Mouse (Mus musculus) lung, adult 2 months (tissue): ENCODE measurements at regions not wholly inside any gene's neighbourhood (a gene's known extent, or its start where the extent isn't known, plus 50 kb on each side); places are given as distances from the start of the nearest gene placed in this dataset.

Source experiments
- DNase-seq: peaks from one replicate; pipeline ENCODE4 v3.0.0; 2022
- H3K4me1 ChIP-seq: fragments of 200-500 bp; 2 replicates; pipeline ENCODE4 v1.6.1; 2011; ENCODE audit warnings: low read length; ENCODE audit not compliant: control insufficient read depth, insufficient read depth
- H3K4me3 ChIP-seq: fragments of 200-500 bp; replicated peaks from 2 replicates; pipeline ENCODE3; 2011; ENCODE audit warnings: low read depth, mild to moderate bottlenecking, control low read depth, low read length; ENCODE audit errors: extremely low read depth
- CTCF ChIP-seq: fragments of 200-500 bp; IDR thresholded peaks from 2 replicates; pipeline ENCODE4 v1.5.1; 2011; ENCODE audit warnings: mild to moderate bottlenecking, low read length, control low read depth; ENCODE audit not compliant: insufficient read depth
- POLR2A ChIP-seq: fragments of 200-500 bp; IDR thresholded peaks from 2 replicates; pipeline ENCODE4 v1.6.1; 2011; ENCODE audit warnings: low read depth, mild to moderate bottlenecking, control low read depth, low read length, borderline replicate concordance; ENCODE audit errors: extremely low read depth
- WGBS: fragments of 180-500 bp; shearing (Covaris S2); methylation state at CpG from one replicate; pipeline ENCODE4 v1.1.7; 2018; 5-methylcytosine and 5-hydroxymethylcytosine counted together

GRCm38 (mm10) chr13:39309758-39310157 is 349.1 kb upstream of the Slc35b3 start:
- TF ChIP-seq CTCF: no peak
- Histone ChIP-seq H3K4me3 (no peak overlapping the region), H3K4me1 (no peaks in the 10 kb centered on the region)
- 93% methylated on average over 5 of the region's 5 CpGs for WGBS
- no peak for DNase-seq

GRCm38 (mm10) chr13:39307845-39308244 is 347.2 kb upstream of the Slc35b3 start:
- TF ChIP-seq CTCF (no peak), POLR2A (no peak)
- no peak for DNase-seq
- H3K4me3 ChIP-seq: no peak overlapping the region
- WGBS: 69% methylated on average over 9 of the region's 9 CpGs
- H3K4me1 ChIP-seq: no peaks in the 10 kb centered on the region

GRCm38 (mm10) chr13:39306851-39307250 is 346.2 kb upstream of the Slc35b3 start:
- Histone ChIP-seq H3K4me1 (no peaks in the 10 kb centered on the region), H3K4me3 (no peak overlapping the region)
- TF ChIP-seq CTCF: no peak
- no peak for TF ChIP-seq POLR2A
- no peak for DNase-seq
- WGBS: 67% methylated on average over 3 of the region's 3 CpGs

- WGBS: 58% methylated on average over 6 of the region's 6 CpGs
These were observed 336.5 kb upstream of the Slc35b3 start for GRCm38 (mm10) chr13:39297129-39297528.

GRCm38 (mm10) chr13:39290216-39290960 is 329.7 kb upstream of the Slc35b3 start:
- 55% methylated on average over 5 of the region's 6 CpGs for WGBS
- H3K4me1 ChIP-seq: no peaks in the 10 kb centered on the region
- DNase-seq: no peak

More at GRCm38 (mm10) chr13:39297129-39297528, 336.5 kb upstream of the Slc35b3 start:
- DNase-seq: no peak
- TF ChIP-seq CTCF: no peak
- no peak for TF ChIP-seq POLR2A
- Histone ChIP-seq H3K4me3 (no peak overlapping the region), H3K4me1 (no peaks in the 10 kb centered on the region)

GRCm38 (mm10) chr13:39282272-39282671 is 321.6 kb upstream of the Slc35b3 start:
- Histone ChIP-seq H3K4me3 (no peak overlapping the region), H3K4me1 (no peaks in the 10 kb centered on the region)
- TF ChIP-seq CTCF: no peak
- TF ChIP-seq POLR2A: no peak
- DNase-seq: no peak
- 94% methylated on average over 2 of the region's 2 CpGs for WGBS

More at GRCm38 (mm10) chr13:39290216-39290960, 329.7 kb upstream of the Slc35b3 start:
- no peak overlapping the region for H3K4me3 ChIP-seq
- TF ChIP-seq CTCF (no peak), POLR2A (no peak)

GRCm38 (mm10) chr13:39278101-39278500 is 317.4 kb upstream of the Slc35b3 start:
- Histone ChIP-seq H3K4me1 (no peaks in the 10 kb centered on the region), H3K4me3 (no peak overlapping the region)
- no peak for DNase-seq
- TF ChIP-seq POLR2A: no peak
- no peak for TF ChIP-seq CTCF
- WGBS: 76% methylated on average over 1 of the region's 1 CpGs

GRCm38 (mm10) chr13:39266024-39266423 is 305.3 kb upstream of the Slc35b3 start:
- 64% methylated on average over 5 of the region's 5 CpGs for WGBS
- TF ChIP-seq POLR2A (no peak), CTCF (no peak)
- Histone ChIP-seq H3K4me1 (no peaks in the 10 kb centered on the region), H3K4me3 (no peak overlapping the region)
- no peak for DNase-seq

- Histone ChIP-seq H3K4me1 (no peaks in the 10 kb centered on the region), H3K4me3 (no peak overlapping the region)
- DNase-seq: no peak
- WGBS: 32% methylated on average over 3 of the region's 3 CpGs
- no peak for TF ChIP-seq POLR2A
- no peak for TF ChIP-seq CTCF
These were observed 296.0 kb upstream of the Slc35b3 start for GRCm38 (mm10) chr13:39256708-39257107.

- TF ChIP-seq POLR2A (no peak), CTCF (no peak)
- 63% methylated on average over 3 of the region's 3 CpGs for WGBS
These were observed 294.7 kb upstream of the Slc35b3 start for GRCm38 (mm10) chr13:39255338-39255737.

GRCm38 (mm10) chr13:39252591-39252990 is 291.9 kb upstream of the Slc35b3 start:
- H3K4me3 ChIP-seq: no peak overlapping the region
- no peak for DNase-seq
- TF ChIP-seq POLR2A: no peak
- no peak for TF ChIP-seq CTCF
- no peaks in the 10 kb centered on the region for H3K4me1 ChIP-seq
- WGBS: 92% methylated on average over 3 of the region's 3 CpGs

More at GRCm38 (mm10) chr13:39255338-39255737, 294.7 kb upstream of the Slc35b3 start:
- Histone ChIP-seq H3K4me3 (no peak overlapping the region), H3K4me1 (no peaks in the 10 kb centered on the region)
- DNase-seq: no peak
